Mouse (Mus musculus): ENCODE results near the gene Adora3.

DNA sequence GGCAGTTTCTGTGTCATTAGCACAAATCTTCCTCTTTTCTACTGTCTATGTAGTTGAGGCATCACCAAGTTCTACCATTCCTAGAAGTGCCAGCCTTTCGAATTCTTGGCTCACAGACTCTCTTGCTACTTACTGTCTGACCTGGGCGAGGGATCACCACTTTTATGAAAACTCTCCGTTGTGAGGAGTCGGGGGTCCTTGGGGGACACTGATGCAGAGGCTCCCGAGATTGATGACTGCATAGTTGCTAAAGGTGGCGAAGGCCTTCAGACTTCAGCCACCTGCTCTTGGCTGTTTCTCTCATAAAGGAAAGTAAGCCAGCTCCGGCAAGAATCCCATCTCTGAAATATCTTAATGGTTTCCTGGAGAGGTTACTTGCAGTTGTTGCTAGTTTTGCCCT is 11.4 kb downstream of the Adora3 start:
- TF ChIP-seq CTCF (IDR thresholded peaks at IDR 0.05; ENCODE audit: extremely low read depth, insufficient read length, insufficient replicate concordance, low read depth, low read length) (no peak), POLR2A (IDR thresholded peaks at IDR 0.05; ENCODE audit: low read depth, low read length) (no peak)
